Comparison of ENCODE assay signal across 8 mouse cellular contexts in genomic region chr17:72242036-72242435, GRCm38 (mm10).
DNase-seq lines count a peak whose midpoint lies in the region.

No protein-coding gene starts in this region.

- peak; percentile 11 for DNase-seq in gastrocnemius, adult 18-20 months (ENCODE audit: low spot score)
- DNase-seq in gastrocnemius, postnatal 25 days, result no peak
- peak; percentile 6 to 35 for DNase-seq in spleen, postnatal 10 days (ENCODE audit: low spot score in 2 of 2)
- DNase-seq in spleen, postnatal 4 days (ENCODE audit: low spot score in 2 of 2), result no peak
- DNase-seq in cerebellum, adult 9-10 months, result peak; percentile 51
- peak; percentile 23 to 63 for DNase-seq in kidney, adult 8-10 months
- DNase-seq in lung, postnatal 36 days, result peak; percentile 44
- peak; percentile 17 to 38 for DNase-seq in urinary bladder, postnatal 36 days (ENCODE audit: low spot score in 2 of 2)

Comparison
In these comparisons a context has a peak if more than half of its experiments do, and no peak if none do; other contexts are left out.
1. DNase-seq: peak in gastrocnemius, adult 18-20 months (single experiment), spleen, postnatal 10 days (2 of 2), cerebellum, adult 9-10 months (single experiment), kidney, adult 8-10 months (2 of 2), lung, postnatal 36 days (single experiment) and urinary bladder, postnatal 36 days (2 of 2); none in gastrocnemius, postnatal 25 days (single experiment) and spleen, postnatal 4 days (0 of 2).